Mouse (Mus musculus): ENCODE results near the gene Nploc4. TPM values are rescaled to one million over a fixed set of nuclear protein-coding genes. Genes with fewer than 3 reads are reported as not detected.

Gene Nploc4
- polyA plus RNA-seq, 1 experiment from 2014 or later: 37.0 TPM

DNA sequence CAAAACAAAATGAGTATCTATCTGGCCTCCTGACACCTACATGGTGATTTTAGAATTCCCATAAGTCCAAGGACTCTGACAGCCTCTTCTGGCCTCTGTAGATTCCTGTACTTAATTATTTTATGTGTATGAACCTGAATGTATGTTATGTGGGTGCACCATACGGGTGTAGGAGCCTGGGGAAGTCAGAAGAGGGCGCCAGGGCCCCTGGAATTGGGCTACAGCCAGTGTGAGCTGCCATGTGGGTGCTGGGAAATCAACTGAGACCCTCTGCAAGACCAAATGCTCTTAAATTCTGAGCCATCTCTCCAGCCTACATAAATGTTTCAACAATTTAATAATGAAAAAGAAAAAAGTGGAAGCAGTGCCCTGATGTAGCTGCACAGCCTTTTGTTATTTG, 100.1 kb downstream of the Nploc4 start:
- no peak overlapping the region for H3K9ac ChIP-seq (replicated peaks; ENCODE audit: low read depth, low read length)
- no peaks in the 10 kb centered on the region for H3K9me3 ChIP-seq (ENCODE audit: control insufficient read depth, low read depth, low read length)
- no peaks in the 10 kb centered on the region for H3K27me3 ChIP-seq (ENCODE audit: control insufficient read depth, insufficient read depth, low read length)
- H3K4me2 ChIP-seq (replicated peaks; ENCODE audit: low read depth, low read length): no peak overlapping the region
- H3K27ac ChIP-seq (ENCODE audit: low read length): no peak overlapping the region
- ATAC-seq (ENCODE audit: insufficient number of reproducible peaks, insufficient read depth, low FRiP score, low read depth): no peak
- 34% methylated on average over 2 of the region's 2 CpGs for WGBS
- no peaks in the 10 kb centered on the region for H3K4me1 ChIP-seq (ENCODE audit: control insufficient read depth, insufficient read depth, low read length)
- H3K36me3 ChIP-seq (ENCODE audit: control insufficient read depth, insufficient read depth, low read length): no peaks in the 10 kb centered on the region
- H3K4me3 ChIP-seq (ENCODE audit: low read depth, low read length): no peak overlapping the region

GRCm38 (mm10) chr11:120335431-120336021, 102.0 kb downstream of the Nploc4 start:
- Histone ChIP-seq H3K36me3 (ENCODE audit: control insufficient read depth, insufficient read depth, low read length) (no peaks in the 10 kb centered on the region), H3K27me3 (ENCODE audit: control insufficient read depth, insufficient read depth, low read length) (no peaks in the 10 kb centered on the region), H3K27ac (ENCODE audit: low read length) (no peak overlapping the region), H3K4me1 (ENCODE audit: control insufficient read depth, insufficient read depth, low read length) (no peaks in the 10 kb centered on the region), H3K9ac (replicated peaks; ENCODE audit: low read depth, low read length) (no peak overlapping the region), H3K4me2 (replicated peaks; ENCODE audit: low read depth, low read length) (no peak overlapping the region), H3K4me3 (ENCODE audit: low read depth, low read length) (no peak overlapping the region), H3K9me3 (ENCODE audit: control insufficient read depth, low read depth, low read length) (no peaks in the 10 kb centered on the region)
- ATAC-seq (ENCODE audit: insufficient number of reproducible peaks, insufficient read depth, low FRiP score, low read depth): no peak
- 80% methylated on average over 6 of the region's 6 CpGs for WGBS

Small RNAs within 50 kb of the gene (microRNA-seq; reads per million reads assigned to microRNA genes)
- gene Gm23419 (not detected), gene Mir6935 (1.8 reads per million)

Other genes starting within 250 kb of the Nploc4 start
- 12.2 and 13.4 TPM in 2 replicates for gene Bahcc1, start 204.8 kb downstream of the Nploc4 start, polyA plus RNA-seq (2014; fragmentation: Nextera tagmentation; extraction: Ambion mirVana)
- gene Actg1, start 89.2 kb downstream of the Nploc4 start, polyA plus RNA-seq (2014; fragmentation: Nextera tagmentation; extraction: Ambion mirVana): 2,902 and 3,014 TPM in 2 replicates
- gene Fscn2, start 76.2 kb downstream of the Nploc4 start, polyA plus RNA-seq (2014; fragmentation: Nextera tagmentation; extraction: Ambion mirVana): 0.30 and 0.59 TPM in 2 replicates
- gene Faap100, start 58.9 kb downstream of the Nploc4 start, polyA plus RNA-seq (2014; fragmentation: Nextera tagmentation; extraction: Ambion mirVana): 35.7 and 40.2 TPM in 2 replicates
- not detected in 2 replicates for gene Tspan10, start 4.9 kb upstream of the Nploc4 start, polyA plus RNA-seq (2014; fragmentation: Nextera tagmentation; extraction: Ambion mirVana)
- gene Pde6g, start 15.8 kb upstream of the Nploc4 start, polyA plus RNA-seq (2014; fragmentation: Nextera tagmentation; extraction: Ambion mirVana): 0.21 TPM in 1 of 2 replicates, not detected in the other
- gene Oxld1, start 20.4 kb upstream of the Nploc4 start, polyA plus RNA-seq (2014; fragmentation: Nextera tagmentation; extraction: Ambion mirVana): 15.0 and 15.3 TPM in 2 replicates
- gene Ccdc137, start 20.4 kb upstream of the Nploc4 start, polyA plus RNA-seq (2014; fragmentation: Nextera tagmentation; extraction: Ambion mirVana): 30.9 and 31.1 TPM in 2 replicates
- 43.3 and 49.4 TPM in 2 replicates for gene Arl16, start 29.9 kb upstream of the Nploc4 start, polyA plus RNA-seq (2014; fragmentation: Nextera tagmentation; extraction: Ambion mirVana)
- gene Mrpl12, start 46.9 kb upstream of the Nploc4 start, polyA plus RNA-seq (2014; fragmentation: Nextera tagmentation; extraction: Ambion mirVana): 150 and 153 TPM in 2 replicates
- 66.5 and 75.1 TPM in 2 replicates for gene Slc25a10, start 54.1 kb upstream of the Nploc4 start, polyA plus RNA-seq (2014; fragmentation: Nextera tagmentation; extraction: Ambion mirVana)
- 1.2 and 1.9 TPM in 2 replicates for gene Gcgr, start 93.0 kb upstream of the Nploc4 start, polyA plus RNA-seq (2014; fragmentation: Nextera tagmentation; extraction: Ambion mirVana)
- gene Mcrip1, start 112.0 kb upstream of the Nploc4 start, polyA plus RNA-seq (2014; fragmentation: Nextera tagmentation; extraction: Ambion mirVana): 229 and 239 TPM in 2 replicates
- not detected in 2 replicates for gene Ppp1r27, start 113.4 kb upstream of the Nploc4 start, polyA plus RNA-seq (2014; fragmentation: Nextera tagmentation; extraction: Ambion mirVana)
- 768 and 850 TPM in 2 replicates for gene P4hb, start 135.5 kb upstream of the Nploc4 start, polyA plus RNA-seq (2014; fragmentation: Nextera tagmentation; extraction: Ambion mirVana)
- 575 and 578 TPM in 2 replicates for gene Arhgdia, start 143.9 kb upstream of the Nploc4 start, polyA plus RNA-seq (2014; fragmentation: Nextera tagmentation; extraction: Ambion mirVana)
- gene Alyref, start 160.7 kb upstream of the Nploc4 start, polyA plus RNA-seq (2014; fragmentation: Nextera tagmentation; extraction: Ambion mirVana): 314 and 411 TPM in 2 replicates
- gene Anapc11, start 160.7 kb upstream of the Nploc4 start, polyA plus RNA-seq (2014; fragmentation: Nextera tagmentation; extraction: Ambion mirVana): 234 and 267 TPM in 2 replicates
- gene Npb, start 170.8 kb upstream of the Nploc4 start, polyA plus RNA-seq (2014; fragmentation: Nextera tagmentation; extraction: Ambion mirVana): 13.0 and 13.7 TPM in 2 replicates
- 119 and 135 TPM in 2 replicates for gene Pcyt2, start 180.2 kb upstream of the Nploc4 start, polyA plus RNA-seq (2014; fragmentation: Nextera tagmentation; extraction: Ambion mirVana)
- gene Sirt7, start 187.5 kb upstream of the Nploc4 start, polyA plus RNA-seq (2014; fragmentation: Nextera tagmentation; extraction: Ambion mirVana): 31.1 and 36.1 TPM in 2 replicates
- gene Mafg, start 195.9 kb upstream of the Nploc4 start, polyA plus RNA-seq (2014; fragmentation: Nextera tagmentation; extraction: Ambion mirVana): 21.2 and 25.0 TPM in 2 replicates
- 28.1 and 28.6 TPM in 2 replicates for gene Pycr1, start 206.1 kb upstream of the Nploc4 start, polyA plus RNA-seq (2014; fragmentation: Nextera tagmentation; extraction: Ambion mirVana)
- gene Myadml2, start 210.4 kb upstream of the Nploc4 start, polyA plus RNA-seq (2014; fragmentation: Nextera tagmentation; extraction: Ambion mirVana): not detected in 2 replicates
- gene Notum, start 223.5 kb upstream of the Nploc4 start, polyA plus RNA-seq (2014; fragmentation: Nextera tagmentation; extraction: Ambion mirVana): 14.0 and 14.2 TPM in 2 replicates
- 115 and 116 TPM in 2 replicates for gene Aspscr1, start 235.3 kb upstream of the Nploc4 start, polyA plus RNA-seq (2014; fragmentation: Nextera tagmentation; extraction: Ambion mirVana)